Mouse (Mus musculus) forebrain, embryonic 12.5 days (tissue): Measurements from ENCODE around the gene Nprl3. TPM values are rescaled to one million over a fixed set of nuclear protein-coding genes. Genes with fewer than 3 reads are reported as not detected.

Experiments used
- ATAC-seq: fragments of 200-750 bp; cut with Nextera tagmentation; 2 replicates; pipeline ENCODE4 v1.8.0; 2017; ENCODE audit warnings: moderate TSS enrichment; ENCODE audit not compliant: low FRiP score
- H3K27ac ChIP-seq: fragments of 300-500 bp; sonication (generic); 2 replicates; pipeline ENCODE4 v1.5.1; 2016; ENCODE audit warnings: mild to moderate bottlenecking
- H3K27me3 ChIP-seq: fragments of 300-500 bp; sonication (generic); 2 replicates; pipeline ENCODE4 v1.6.1; 2016; ENCODE audit warnings: mild to moderate bottlenecking
- H3K36me3 ChIP-seq: fragments of 300-500 bp; sonication (generic); replicated peaks from 2 replicates; pipeline ENCODE4 v1.6.1; 2016; ENCODE audit warnings: mild to moderate bottlenecking
- H3K4me1 ChIP-seq: fragments of 300-500 bp; sonication (generic); 2 replicates; pipeline ENCODE4 v1.6.1; 2016
- H3K4me2 ChIP-seq: fragments of 300-500 bp; sonication (generic); 2 replicates; pipeline ENCODE4 v1.6.1; 2016; ENCODE audit warnings: mild to moderate bottlenecking, moderate library complexity
- H3K4me3 ChIP-seq: fragments of 300-500 bp; sonication (generic); replicated peaks from 2 replicates; pipeline ENCODE4 v1.5.1; 2016; ENCODE audit warnings: mild to moderate bottlenecking
- H3K9ac ChIP-seq: fragments of 300-500 bp; sonication (generic); 2 replicates; pipeline ENCODE4 v1.6.1; 2016; ENCODE audit warnings: mild to moderate bottlenecking
- H3K9me3 ChIP-seq: fragments of 300-500 bp; sonication (generic); 2 replicates; pipeline ENCODE4 v1.6.1; 2016
- WGBS: fragments of 180-500 bp; shearing (Covaris S2); methylation state at CpG from one replicate; pipeline ENCODE4 v1.1.7; 2016; 5-methylcytosine and 5-hydroxymethylcytosine counted together
- polyA plus RNA-seq: library from polyadenylated mRNA; unstranded; fragments of >200 nt; fragmentation: Nextera tagmentation; extraction: Ambion mirVana; gene quantifications from 2 replicates; pipeline ENCODE4 v1.2.1, GENCODE M21; 2016

Gene Nprl3
- polyA plus RNA-seq, 1 experiment from 2014 or later = 50.9 TPM

DNA sequence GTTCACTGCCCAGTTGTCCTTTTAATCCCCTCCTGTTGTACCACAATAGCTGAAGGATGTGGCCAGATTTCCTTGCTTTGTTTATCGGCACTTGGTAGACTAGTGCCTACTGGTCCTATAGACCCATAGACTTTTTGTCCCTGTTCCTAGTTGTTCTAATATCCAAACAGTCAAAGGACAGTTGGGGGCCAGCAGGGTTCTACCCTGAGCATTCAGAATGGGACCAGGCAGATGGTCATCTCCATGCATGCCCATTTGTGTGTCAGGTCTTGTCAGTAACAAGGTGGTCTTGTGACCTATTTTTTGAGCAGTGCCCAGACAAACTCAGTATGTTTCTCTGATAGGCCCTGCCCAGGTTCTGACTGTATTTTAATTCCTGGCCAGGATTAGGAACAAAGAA, 40.5 kb downstream of the Nprl3 start:
- Histone ChIP-seq H3K4me1 (peaks cover 22% of the 10 kb centered on the region), H3K36me3 (peaks cover 28% of the 10 kb centered on the region), H3K9ac (peak overlapping the region; percentile 74), H3K4me2 (peak overlapping the region; percentile 70), H3K4me3 (peak overlapping the region; percentile 65), H3K27ac (no peak overlapping the region), H3K9me3 (no peaks in the 10 kb centered on the region), H3K27me3 (peaks cover 33% of the 10 kb centered on the region)
- 25% methylated on average over 1 of the region's 1 CpGs for WGBS
- no peak for ATAC-seq

- 4% methylated on average over 47 of the region's 47 CpGs for WGBS
- H3K4me2 ChIP-seq = peak within 1 kb of the TSS; percentile 70
- peaks cover 40% of the 10 kb centered on the region for H3K27me3 ChIP-seq
- H3K4me3 ChIP-seq = peak within 1 kb of the TSS; percentile 65
- peak within 1 kb of the TSS; percentile 74 for H3K9ac ChIP-seq
- peaks cover 21% of the 10 kb centered on the region for H3K36me3 ChIP-seq
- peaks cover 28% of the 10 kb centered on the region for H3K4me1 ChIP-seq
- ATAC-seq = peak; percentile 83
- H3K27ac ChIP-seq = peak within 1 kb of the TSS; percentile 38; the same call in 1 of the 2 replicates
- H3K9me3 ChIP-seq = no peaks in the 10 kb centered on the region
These were observed 41.2 kb downstream of the Nprl3 start, which contains the start of gene Mpg for GRCm38 (mm10) chr11:32226124-32226871. TSS of gene Mpg (plus strand) at chr11:32226505.

DNA sequence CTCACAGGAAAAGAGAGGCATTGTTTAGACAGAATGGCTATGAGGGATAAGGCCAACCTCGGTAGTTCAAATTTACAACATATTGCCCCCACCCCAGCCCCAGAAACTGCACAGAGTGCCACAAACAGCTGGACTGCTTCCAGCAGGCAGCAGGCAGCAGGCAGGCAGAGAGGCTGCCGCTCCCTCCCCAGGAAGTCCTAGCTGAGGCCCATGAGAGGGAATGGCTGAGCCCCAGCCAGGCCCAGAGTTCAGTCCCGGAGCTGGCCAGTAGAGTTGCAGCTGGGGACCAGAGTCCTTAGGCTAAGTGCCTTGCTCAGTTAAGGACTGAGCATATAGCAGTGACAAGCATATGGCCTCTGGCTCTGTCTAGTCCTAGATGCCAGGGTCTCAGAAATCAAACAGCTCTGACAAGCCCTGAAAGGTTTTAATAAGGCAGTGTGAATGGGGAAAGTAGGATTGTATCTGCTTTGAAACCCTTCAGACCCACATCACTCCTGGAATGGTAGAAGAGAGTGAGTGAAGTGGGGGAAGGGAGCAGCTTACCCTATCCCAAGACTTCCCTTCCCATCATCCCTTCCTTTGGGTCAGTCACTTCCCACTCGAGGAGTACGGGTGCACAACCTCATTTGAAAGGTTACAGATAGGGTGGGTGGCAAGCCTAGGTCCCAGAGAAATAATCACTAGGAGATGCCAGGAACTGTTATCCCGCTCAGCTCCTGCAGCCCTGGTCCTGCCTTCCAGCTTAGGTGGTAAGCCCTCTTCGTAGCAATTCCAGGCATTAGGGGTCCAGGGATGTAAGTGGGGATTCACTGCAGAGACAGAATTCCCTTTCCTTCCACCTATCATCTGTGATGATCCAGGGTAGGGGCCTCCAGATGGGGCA, 42.0 kb downstream of the Nprl3 start:
- Histone ChIP-seq H3K27ac (peak overlapping the region; percentile 38; the same call in 1 of the 2 replicates), H3K4me2 (no peak overlapping the region)
- no peak for ATAC-seq

DNA sequence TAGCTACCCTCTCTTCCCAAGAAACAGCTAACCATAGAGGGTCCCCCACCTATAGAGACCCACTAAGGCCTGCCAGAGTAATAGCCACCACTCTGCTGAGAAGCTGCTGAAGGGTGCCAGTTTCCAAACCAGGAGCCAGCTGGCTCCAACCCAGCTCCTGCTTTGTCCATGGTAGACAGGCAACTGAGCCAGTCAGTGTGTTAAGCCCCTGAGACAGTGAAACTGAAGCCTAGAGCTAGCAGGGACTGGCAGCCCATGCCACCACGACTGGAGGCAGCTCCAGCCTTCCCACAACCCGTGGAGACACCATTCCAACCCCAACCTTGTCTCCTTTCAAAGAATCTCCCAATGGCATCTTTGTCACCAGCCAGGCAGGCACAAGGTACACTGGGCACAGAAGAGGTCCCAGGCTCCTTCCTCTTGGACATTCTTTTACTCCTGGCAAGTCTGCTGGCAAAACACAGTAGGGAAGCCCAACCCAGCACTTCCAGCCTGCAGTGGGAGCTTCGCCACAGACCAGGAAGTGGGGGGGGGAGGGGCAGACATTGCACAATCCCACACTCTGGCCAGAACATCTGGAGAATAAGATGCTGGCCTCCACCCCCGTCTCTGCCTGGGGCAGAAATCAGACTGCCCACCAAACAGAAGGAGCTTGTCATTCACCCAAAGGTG, 42.9 kb downstream of the Nprl3 start:
- H3K36me3 ChIP-seq = peaks cover 7% of the 10 kb centered on the region; the same call in 1 of the 2 replicates
- H3K4me1 ChIP-seq = peaks cover 35% of the 10 kb centered on the region
- peaks cover 55% of the 10 kb centered on the region for H3K27me3 ChIP-seq
- 41% methylated on average over 4 of the region's 4 CpGs for WGBS
- no peak overlapping the region for H3K4me2 ChIP-seq
- no peaks in the 10 kb centered on the region for H3K9me3 ChIP-seq
- no peak overlapping the region for H3K9ac ChIP-seq
- no peak for ATAC-seq
- H3K27ac ChIP-seq = 0 out of 2 replicates have a peak overlapping the region, but pooled peaks have one; percentile 38
- no peak overlapping the region for H3K4me3 ChIP-seq

More for the DNA sequence above, 42.0 kb downstream of the Nprl3 start:
- Histone ChIP-seq H3K9me3 (no peaks in the 10 kb centered on the region), H3K4me3 (no peak overlapping the region), H3K27me3 (peaks cover 49% of the 10 kb centered on the region), H3K36me3 (peaks cover 12% of the 10 kb centered on the region), H3K4me1 (peaks cover 32% of the 10 kb centered on the region), H3K9ac (no peak overlapping the region)
- 65% methylated on average over 7 of the region's 7 CpGs for WGBS

GRCm38 (mm10) chr11:32223297-32223967, 44.1 kb downstream of the Nprl3 start:
- H3K27ac ChIP-seq = no peak overlapping the region
- H3K36me3 ChIP-seq = no peaks in the 10 kb centered on the region; the same call in 1 of the 2 replicates
- ATAC-seq = no peak
- no peaks in the 10 kb centered on the region for H3K9me3 ChIP-seq
- H3K4me1 ChIP-seq = peaks cover 40% of the 10 kb centered on the region
- H3K4me3 ChIP-seq = no peak overlapping the region
- H3K9ac ChIP-seq = no peak overlapping the region
- WGBS = 73% methylated on average over 4 of the region's 4 CpGs
- no peak overlapping the region for H3K4me2 ChIP-seq
- peaks cover 55% of the 10 kb centered on the region for H3K27me3 ChIP-seq

- WGBS = 7% methylated on average over 21 of the region's 21 CpGs
- Histone ChIP-seq H3K4me2 (peak overlapping the region; percentile 97), H3K4me1 (peaks cover 43% of the 10 kb centered on the region), H3K27me3 (peaks cover 55% of the 10 kb centered on the region), H3K27ac (no peak overlapping the region), H3K9me3 (no peaks in the 10 kb centered on the region), H3K36me3 (no peaks in the 10 kb centered on the region), H3K4me3 (peak overlapping the region; percentile 60), H3K9ac (peak overlapping the region; percentile 81)
- ATAC-seq = no peak
These were observed 44.8 kb downstream of the Nprl3 start for GRCm38 (mm10) chr11:32222570-32223194.

DNA sequence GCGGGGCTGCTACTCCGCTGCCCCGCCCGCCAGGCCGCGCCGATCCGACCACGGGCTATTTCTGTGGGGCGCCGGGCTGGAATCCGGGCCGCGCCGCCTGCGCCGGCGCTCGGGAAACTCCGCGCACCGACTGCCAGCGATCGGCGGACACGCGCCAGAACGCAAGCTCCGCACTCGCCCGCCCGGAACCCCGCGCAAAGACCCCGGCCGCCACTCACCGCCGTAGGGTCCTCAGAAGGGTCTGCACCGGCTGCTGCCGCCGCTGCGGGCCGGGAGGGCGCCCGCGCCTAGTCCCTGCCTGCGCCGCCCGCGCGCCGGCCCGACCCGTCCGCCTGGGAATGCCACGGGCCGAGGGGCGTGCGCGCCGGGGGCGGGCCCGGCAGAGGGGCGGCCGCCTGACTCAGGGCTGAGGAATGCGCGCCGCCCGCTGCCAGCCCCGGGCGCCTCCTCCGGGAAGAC, 45.5 kb downstream of the Nprl3 start, which contains the start of gene Rhbdf1:
Rhbdf1 (minus strand) TSS at position 350 of the 459 bp plus-strand sequence.
- H3K9ac ChIP-seq = peak within 1 kb of the TSS; percentile 81
- H3K36me3 ChIP-seq = no peaks in the 10 kb centered on the region
- ATAC-seq = peak; percentile 42
- H3K27me3 ChIP-seq = peaks cover 55% of the 10 kb centered on the region
- 1% methylated on average over 66 of the region's 72 CpGs for WGBS
- H3K4me1 ChIP-seq = peaks cover 36% of the 10 kb centered on the region
- H3K4me2 ChIP-seq = peak within 1 kb of the TSS; percentile 97
- peak within 1 kb of the TSS; percentile 57 for H3K27ac ChIP-seq
- H3K9me3 ChIP-seq = no peaks in the 10 kb centered on the region
- H3K4me3 ChIP-seq = peak within 1 kb of the TSS; percentile 60

DNA sequence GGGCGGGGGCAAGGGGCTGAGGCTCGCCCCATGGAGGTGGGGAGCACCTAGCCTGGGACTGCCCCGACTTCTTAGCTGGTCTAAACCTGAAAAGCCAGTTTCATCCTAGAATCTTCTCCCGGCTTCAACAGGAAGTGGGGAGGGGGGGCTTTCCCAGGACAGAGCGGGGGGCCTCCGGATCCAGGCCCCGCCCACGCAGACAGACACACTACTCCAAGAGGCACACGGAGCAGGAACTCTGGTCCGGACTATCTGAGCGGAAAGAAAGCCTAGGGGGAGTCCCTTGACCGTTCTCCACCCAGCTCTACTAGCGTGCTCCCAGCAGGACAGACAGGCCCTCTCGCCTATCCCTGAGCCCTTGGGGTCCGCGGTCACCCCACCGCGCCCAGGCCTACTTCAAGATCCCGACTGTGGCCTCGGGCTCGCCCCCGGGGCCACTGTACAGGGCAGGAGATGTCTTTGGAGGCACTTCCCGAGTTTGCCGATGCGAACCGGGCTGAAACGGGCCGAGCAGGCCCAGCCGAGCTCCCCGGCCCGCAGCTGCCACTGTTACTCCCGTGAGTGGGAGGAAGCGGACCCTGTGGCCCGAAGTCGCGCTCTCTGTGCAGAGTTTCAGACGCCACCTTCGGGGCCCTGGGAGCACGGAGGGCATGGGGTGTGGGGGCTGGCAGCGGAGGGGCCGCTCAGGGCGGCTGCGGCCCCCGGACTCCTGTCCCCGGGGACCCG, 46.1 kb downstream of the Nprl3 start:
- peak; percentile 5; the same call in 1 of the 2 replicates for ATAC-seq
- Histone ChIP-seq H3K4me2 (peak overlapping the region; percentile 97), H3K4me3 (peak overlapping the region; percentile 60), H3K4me1 (peaks cover 32% of the 10 kb centered on the region), H3K36me3 (no peaks in the 10 kb centered on the region), H3K9me3 (no peaks in the 10 kb centered on the region), H3K27ac (peak overlapping the region; percentile 57), H3K27me3 (peaks cover 55% of the 10 kb centered on the region), H3K9ac (peak overlapping the region; percentile 81)
- 1% methylated on average over 44 of the region's 46 CpGs for WGBS

- peak; percentile 5; the same call in 1 of the 2 replicates for ATAC-seq
- H3K27ac ChIP-seq = no peak overlapping the region
- peak overlapping the region; percentile 60 for H3K4me3 ChIP-seq
- H3K4me1 ChIP-seq = peaks cover 32% of the 10 kb centered on the region
- no peaks in the 10 kb centered on the region for H3K9me3 ChIP-seq
- 33% methylated on average over 10 of the region's 10 CpGs for WGBS
- peaks cover 55% of the 10 kb centered on the region for H3K27me3 ChIP-seq
- 0 out of 2 replicates have a peak, but pooled peaks cover under 1% of the 10 kb centered on the region for H3K36me3 ChIP-seq
- peak overlapping the region; percentile 81; the same call in 1 of the 2 replicates for H3K9ac ChIP-seq
- H3K4me2 ChIP-seq = peak overlapping the region; percentile 97
These were observed 46.8 kb downstream of the Nprl3 start for GRCm38 (mm10) chr11:32220607-32221224.

GRCm38 (mm10) chr11:32219287-32219686, 48.2 kb downstream of the Nprl3 start:
- H3K27me3 ChIP-seq = peaks cover 44% of the 10 kb centered on the region
- no peak for ATAC-seq
- no peak overlapping the region for H3K4me3 ChIP-seq
- 89% methylated on average over 10 of the region's 10 CpGs for WGBS
- no peak overlapping the region for H3K4me2 ChIP-seq
- H3K36me3 ChIP-seq = 0 out of 2 replicates have a peak, but pooled peaks cover 6% of the 10 kb centered on the region
- H3K4me1 ChIP-seq = peaks cover 32% of the 10 kb centered on the region
- no peaks in the 10 kb centered on the region for H3K9me3 ChIP-seq
- no peak overlapping the region for H3K9ac ChIP-seq
- H3K27ac ChIP-seq = no peak overlapping the region
